Mouse (Mus musculus) brain, adult 10 weeks (tissue): ENCODE measurements around the gene Atp6v0b. TPM values are rescaled to one million over a fixed set of nuclear protein-coding genes. Genes with fewer than 3 reads are reported as not detected.

ENCODE experiments used
- polyA plus RNA-seq: library from polyadenylated mRNA; stranded (reverse); fragments of 350-450 nt; fragmentation: Illumina TruSeq; extraction: RNeasy Lipid Tissue Mini Kit (QIAGEN cat#74804); gene quantifications from one replicate; pipeline ENCODE4 v1.2.3, GENCODE M21; 2015; ENCODE audit warnings: low read depth, low replicate concordance

Gene Atp6v0b
- polyA plus RNA-seq: 631 TPM

GRCm38 (mm10) chr4:117887133-117887532 is at the start of gene Atp6v0b:
Gene Atp6v0b, minus strand, starts transcription at chr4:117887333.

GRCm38 (mm10) chr4:117929391-117929881 is 42.3 kb upstream of the Atp6v0b start, which contains the start of gene Artn:
Gene Artn, minus strand, starts transcription at chr4:117929763.

GRCm38 (mm10) chr4:117914591-117915442 is 27.7 kb upstream of the Atp6v0b start, which contains the start of gene Ipo13:
Gene Ipo13, minus strand, starts transcription at chr4:117914999.

GRCm38 (mm10) chr4:117891738-117892161 is 4.6 kb upstream of the Atp6v0b start, which contains the start of gene Dph2:
Gene Dph2, minus strand, starts transcription at chr4:117892032.

GRCm38 (mm10) chr4:117882701-117883691 is 4.1 kb downstream of the Atp6v0b start, which contains the start of gene B4galt2:
Gene B4galt2, minus strand, starts transcription at chr4:117883487.

GRCm38 (mm10) chr4:117872471-117872886 is 14.7 kb downstream of the Atp6v0b start, which contains the start of gene Ccdc24:
Gene Ccdc24, minus strand, starts transcription at chr4:117872557.

GRCm38 (mm10) chr4:117834457-117834844 is 52.7 kb downstream of the Atp6v0b start, which contains the start of gene Slc6a9:
Gene Slc6a9, plus strand, starts transcription at chr4:117834506.

Other genes with a start within 250 kb of the Atp6v0b start
- gene Dmap1, start 205.1 kb downstream of the Atp6v0b start, polyA plus RNA-seq: 37.4 TPM
- gene Gm12845, start 162.9 kb downstream of the Atp6v0b start, polyA plus RNA-seq: not detected
- not detected for gene Klf17, start 121.7 kb downstream of the Atp6v0b start, polyA plus RNA-seq
- gene Slc6a9, start 52.8 kb downstream of the Atp6v0b start, polyA plus RNA-seq: 49.6 TPM
- gene Ccdc24, start 14.8 kb downstream of the Atp6v0b start, polyA plus RNA-seq: 0.62 TPM
- gene B4galt2, start 3.8 kb downstream of the Atp6v0b start, polyA plus RNA-seq: 73.1 TPM
- 10.2 TPM for gene Dph2, start 4.7 kb upstream of the Atp6v0b start, polyA plus RNA-seq
- 68.0 TPM for gene Ipo13, start 27.7 kb upstream of the Atp6v0b start, polyA plus RNA-seq
- gene Artn, start 42.4 kb upstream of the Atp6v0b start, polyA plus RNA-seq: 0.58 TPM
- gene St3gal3, start 247.6 kb upstream of the Atp6v0b start, polyA plus RNA-seq: 48.6 TPM